Mouse (Mus musculus): ENCODE results near the gene Cdk18. TPM values are rescaled to one million over a fixed set of nuclear protein-coding genes. Genes with fewer than 3 reads are reported as not detected.

The Cdk18 gene
- total and polyA plus RNA-seq, 2 experiments from 2014 or later: 3.1 to 7.2 TPM

DNA sequence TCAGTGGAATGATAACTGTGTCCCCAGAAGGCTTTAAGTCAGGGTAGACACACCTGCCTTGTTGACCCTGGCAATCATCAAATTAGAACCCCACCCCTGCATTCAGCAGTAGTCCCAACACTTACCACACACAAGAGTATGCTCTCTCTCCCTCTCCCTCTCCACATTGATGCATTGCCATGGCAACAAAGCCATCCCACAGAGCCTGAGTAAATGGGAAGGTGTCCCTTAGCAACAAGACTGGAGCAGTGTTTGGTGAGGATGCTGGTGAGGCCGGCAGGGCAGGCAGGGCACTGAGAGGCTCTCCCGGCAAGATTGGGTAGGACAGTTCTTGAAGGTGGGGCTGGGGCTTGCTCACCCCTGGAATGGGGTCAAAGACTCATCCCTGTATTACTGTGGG is 4.7 kb upstream of the Cdk18 start:
- H3K4me3 ChIP-seq (ENCODE audit: low read depth, low read length): no peak overlapping the region
- peaks cover 16% of the 10 kb centered on the region; the same call in 1 of the 2 replicates for H3K4me1 ChIP-seq (ENCODE audit: insufficient read depth, low read length)
- peak; percentile 81 for ATAC-seq (ENCODE audit: low FRiP score)
- TF ChIP-seq CTCF (IDR thresholded peaks at IDR 0.05): no peak
- DNase-seq (ENCODE audit: low spot score): peak; percentile 72
- 0 out of 2 replicates have a peak overlapping the region, but pooled peaks have one; percentile 6 for H3K4me2 ChIP-seq (ENCODE audit: low read depth, low read length, poor library complexity, severe bottlenecking)
- WGBS: 4% methylated on average over 2 of the region's 2 CpGs
- H3K27ac ChIP-seq (ENCODE audit: low read depth, low read length): peak overlapping the region; percentile 62
- H3K36me3 ChIP-seq (ENCODE audit: insufficient read depth, low read length): no peaks in the 10 kb centered on the region
- no peaks in the 10 kb centered on the region for H3K27me3 ChIP-seq (ENCODE audit: insufficient read depth, low read length)
- no peaks in the 10 kb centered on the region for H3K9me3 ChIP-seq (ENCODE audit: low read length)
- no peak overlapping the region for H3K9ac ChIP-seq (replicated peaks; ENCODE audit: low read length, poor library complexity, severe bottlenecking)

DNA sequence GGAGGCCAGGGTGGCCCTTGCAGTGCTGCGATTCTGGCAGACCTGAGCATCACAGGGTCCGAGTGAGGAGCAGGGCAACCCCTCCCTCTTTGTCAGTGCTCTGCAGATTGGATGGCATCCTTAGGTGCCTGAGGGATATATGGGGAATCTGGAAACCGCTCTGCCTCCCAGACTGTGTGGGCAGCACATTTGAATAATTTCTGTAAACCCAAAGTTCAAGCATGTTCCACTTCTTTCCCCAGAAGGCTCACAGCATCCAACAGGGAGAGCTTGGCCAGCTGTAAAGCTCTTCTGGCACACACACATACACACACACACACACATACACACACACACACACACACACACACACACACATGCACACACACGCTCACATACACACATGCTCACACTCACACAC is 4.2 kb upstream of the Cdk18 start:
- Histone ChIP-seq H3K27ac (ENCODE audit: low read depth, low read length) (peak overlapping the region; percentile 62), H3K36me3 (ENCODE audit: insufficient read depth, low read length) (no peaks in the 10 kb centered on the region), H3K9me3 (ENCODE audit: low read length) (no peaks in the 10 kb centered on the region), H3K4me2 (ENCODE audit: low read depth, low read length, poor library complexity, severe bottlenecking) (0 out of 2 replicates have a peak overlapping the region, but pooled peaks have one; percentile 6), H3K4me3 (ENCODE audit: low read depth, low read length) (no peak overlapping the region), H3K4me1 (ENCODE audit: insufficient read depth, low read length) (peaks cover 16% of the 10 kb centered on the region; the same call in 1 of the 2 replicates), H3K9ac (replicated peaks; ENCODE audit: low read length, poor library complexity, severe bottlenecking) (0 out of 2 replicates have a peak overlapping the region, but pooled peaks have one; percentile 3), H3K27me3 (ENCODE audit: insufficient read depth, low read length) (no peaks in the 10 kb centered on the region)
- ATAC-seq (ENCODE audit: low FRiP score): peak; percentile 45
- WGBS: 56% methylated on average over 4 of the region's 4 CpGs
- DNase-seq (ENCODE audit: low spot score): no peak
- TF ChIP-seq CTCF (IDR thresholded peaks at IDR 0.05): no peak

- Histone ChIP-seq H3K9ac (replicated peaks; ENCODE audit: low read length, poor library complexity, severe bottlenecking) (0 out of 2 replicates have a peak overlapping the region, but pooled peaks have one; percentile 3), H3K36me3 (ENCODE audit: insufficient read depth, low read length) (no peaks in the 10 kb centered on the region), H3K27me3 (ENCODE audit: insufficient read depth, low read length) (no peaks in the 10 kb centered on the region), H3K9me3 (ENCODE audit: low read length) (no peaks in the 10 kb centered on the region), H3K4me1 (ENCODE audit: insufficient read depth, low read length) (peaks cover 16% of the 10 kb centered on the region; the same call in 1 of the 2 replicates), H3K4me2 (ENCODE audit: low read depth, low read length, poor library complexity, severe bottlenecking) (no peak overlapping the region), H3K4me3 (ENCODE audit: low read depth, low read length) (no peak overlapping the region), H3K27ac (ENCODE audit: low read depth, low read length) (peak overlapping the region; percentile 62; the same call in 1 of the 2 replicates)
- ATAC-seq (ENCODE audit: low FRiP score): no peak
- no peak for TF ChIP-seq CTCF (IDR thresholded peaks at IDR 0.05)
- no peak for DNase-seq (ENCODE audit: low spot score)
- WGBS: 72% methylated on average over 5 of the region's 5 CpGs
These were observed 3.6 kb upstream of the Cdk18 start for GRCm38 (mm10) chr1:132143079-132143478.

DNA sequence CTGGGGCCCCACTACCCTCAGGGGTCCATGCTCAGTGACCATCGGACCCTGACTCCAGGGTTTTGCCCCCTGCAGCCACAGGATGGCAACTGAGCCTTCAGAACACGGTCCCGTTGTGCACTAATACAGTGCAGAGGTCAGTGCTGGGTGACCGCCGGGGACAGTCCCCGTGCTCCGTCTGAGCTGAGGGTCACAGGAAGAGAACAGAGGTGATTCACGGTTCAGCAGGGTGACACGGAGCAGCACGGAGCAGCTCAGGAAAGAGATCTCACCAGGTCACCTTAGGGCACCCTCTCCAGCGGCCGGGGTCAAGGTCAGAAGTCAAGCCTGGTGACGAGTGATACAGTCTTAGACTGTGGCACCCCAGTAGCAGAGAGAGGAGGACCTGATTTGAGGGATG is 2.3 kb upstream of the Cdk18 start:
- TF ChIP-seq CTCF (IDR thresholded peaks at IDR 0.05): no peak
- no peak overlapping the region for H3K4me2 ChIP-seq (ENCODE audit: low read depth, low read length, poor library complexity, severe bottlenecking)
- no peaks in the 10 kb centered on the region for H3K27me3 ChIP-seq (ENCODE audit: insufficient read depth, low read length)
- no peak overlapping the region for H3K27ac ChIP-seq (ENCODE audit: low read depth, low read length)
- 65% methylated on average over 13 of the region's 13 CpGs for WGBS
- no peak overlapping the region for H3K9ac ChIP-seq (replicated peaks; ENCODE audit: low read length, poor library complexity, severe bottlenecking)
- DNase-seq (ENCODE audit: low spot score): no peak
- H3K4me1 ChIP-seq (ENCODE audit: insufficient read depth, low read length): peaks cover 16% of the 10 kb centered on the region; the same call in 1 of the 2 replicates
- H3K36me3 ChIP-seq (ENCODE audit: insufficient read depth, low read length): no peaks in the 10 kb centered on the region
- H3K4me3 ChIP-seq (ENCODE audit: low read depth, low read length): no peak overlapping the region
- H3K9me3 ChIP-seq (ENCODE audit: low read length): no peaks in the 10 kb centered on the region
- no peak for ATAC-seq (ENCODE audit: low FRiP score)

- Histone ChIP-seq H3K27me3 (ENCODE audit: insufficient read depth, low read length) (no peaks in the 10 kb centered on the region), H3K4me2 (ENCODE audit: low read depth, low read length, poor library complexity, severe bottlenecking) (no peak overlapping the region), H3K36me3 (ENCODE audit: insufficient read depth, low read length) (no peaks in the 10 kb centered on the region), H3K9ac (replicated peaks; ENCODE audit: low read length, poor library complexity, severe bottlenecking) (no peak overlapping the region), H3K4me1 (ENCODE audit: insufficient read depth, low read length) (peaks cover 16% of the 10 kb centered on the region; the same call in 1 of the 2 replicates), H3K9me3 (ENCODE audit: low read length) (no peaks in the 10 kb centered on the region), H3K4me3 (ENCODE audit: low read depth, low read length) (no peak overlapping the region), H3K27ac (ENCODE audit: low read depth, low read length) (no peak overlapping the region)
- TF ChIP-seq CTCF (IDR thresholded peaks at IDR 0.05): no peak
- ATAC-seq (ENCODE audit: low FRiP score) (no peak), DNase-seq (ENCODE audit: low spot score) (no peak)
- 53% methylated on average over 2 of the region's 2 CpGs for WGBS
These were observed 1.7 kb upstream of the Cdk18 start for GRCm38 (mm10) chr1:132141166-132141565.

DNA sequence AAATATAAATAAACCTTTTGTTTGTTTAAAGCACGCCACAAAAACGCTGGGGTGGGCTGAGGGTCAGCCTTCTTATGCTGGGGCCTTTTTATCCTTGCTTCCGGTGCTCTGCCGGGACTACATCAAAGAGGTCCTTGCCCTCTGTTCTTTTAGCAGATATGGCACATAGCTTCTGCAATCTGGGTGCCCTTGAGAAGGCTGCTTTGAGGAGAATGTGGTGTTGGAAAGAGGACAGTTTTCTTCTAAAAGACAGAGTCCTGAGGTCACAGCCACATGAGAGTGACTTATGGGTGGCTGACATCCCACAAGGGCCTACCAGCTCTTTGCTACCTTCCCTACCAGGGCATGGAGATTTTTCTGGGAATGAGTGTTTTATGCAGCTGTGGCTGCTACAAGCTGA is 1.1 kb upstream of the Cdk18 start:
- peaks cover 16% of the 10 kb centered on the region; the same call in 1 of the 2 replicates for H3K4me1 ChIP-seq (ENCODE audit: insufficient read depth, low read length)
- no peak overlapping the region for H3K27ac ChIP-seq (ENCODE audit: low read depth, low read length)
- no peak for TF ChIP-seq CTCF (IDR thresholded peaks at IDR 0.05)
- 70% methylated on average over 4 of the region's 4 CpGs for WGBS
- no peak for DNase-seq (ENCODE audit: low spot score)
- ATAC-seq (ENCODE audit: low FRiP score): no peak
- H3K4me3 ChIP-seq (ENCODE audit: low read depth, low read length): no peak overlapping the region
- H3K9me3 ChIP-seq (ENCODE audit: low read length): no peaks in the 10 kb centered on the region
- H3K4me2 ChIP-seq (ENCODE audit: low read depth, low read length, poor library complexity, severe bottlenecking): no peak overlapping the region
- no peak overlapping the region for H3K9ac ChIP-seq (replicated peaks; ENCODE audit: low read length, poor library complexity, severe bottlenecking)
- H3K27me3 ChIP-seq (ENCODE audit: insufficient read depth, low read length): no peaks in the 10 kb centered on the region
- no peaks in the 10 kb centered on the region for H3K36me3 ChIP-seq (ENCODE audit: insufficient read depth, low read length)

Measured in midbrain, postnatal 0 days (tissue).